Mouse (Mus musculus) layer of hippocampus, postnatal 14 days (tissue): Measurements from ENCODE around the gene Fbxw8. TPM values are rescaled to one million over a fixed set of nuclear protein-coding genes. Genes with fewer than 3 reads are reported as not detected.

Source experiments
- DNase-seq, 2 experiments: peaks; one replicate each; pipeline ENCODE4 v3.0.0; 2021 to 2022; ENCODE audit warnings: low spot score in 2 of 2, mixed read lengths in 1 of 2
- total RNA-seq, 2 experiments: library from RNA; stranded (reverse); gene quantifications; 2 replicates each; pipeline ENCODE4 v1.2.3; 2021

The Fbxw8 gene
- total RNA-seq, 2 experiments from 2014 or later: 40.4 to 41.7 TPM

DNA sequence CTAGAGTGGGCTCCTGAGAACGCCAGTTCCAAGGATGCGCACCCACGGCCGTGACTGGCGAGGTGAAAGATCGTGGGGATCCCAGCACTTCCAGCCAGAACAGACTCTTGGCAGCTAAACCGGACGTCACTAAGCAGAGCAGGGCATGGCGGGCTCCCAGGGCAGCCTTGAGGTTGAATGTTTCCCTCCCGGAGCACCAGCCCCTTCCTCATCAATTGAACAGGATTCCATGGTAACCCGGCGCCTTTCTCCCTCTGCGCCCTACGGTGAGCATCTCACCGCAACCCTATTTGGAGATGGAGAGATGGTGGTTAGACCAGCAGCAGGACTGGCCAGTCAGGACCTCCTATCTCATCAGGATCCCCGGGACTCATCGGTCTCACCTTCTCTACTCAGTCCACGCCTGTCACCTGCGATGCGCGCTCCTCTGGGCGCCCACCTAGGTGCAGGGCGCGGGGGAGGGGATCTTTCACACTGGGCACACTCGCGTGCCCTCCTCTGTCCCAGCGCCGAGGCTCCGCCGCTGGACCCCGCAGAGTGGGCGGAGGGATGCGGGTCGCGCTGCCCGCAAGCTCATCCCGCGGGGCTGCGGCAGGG is 128.1 kb downstream of the Fbxw8 start:
- DNase-seq: no peak

DNA sequence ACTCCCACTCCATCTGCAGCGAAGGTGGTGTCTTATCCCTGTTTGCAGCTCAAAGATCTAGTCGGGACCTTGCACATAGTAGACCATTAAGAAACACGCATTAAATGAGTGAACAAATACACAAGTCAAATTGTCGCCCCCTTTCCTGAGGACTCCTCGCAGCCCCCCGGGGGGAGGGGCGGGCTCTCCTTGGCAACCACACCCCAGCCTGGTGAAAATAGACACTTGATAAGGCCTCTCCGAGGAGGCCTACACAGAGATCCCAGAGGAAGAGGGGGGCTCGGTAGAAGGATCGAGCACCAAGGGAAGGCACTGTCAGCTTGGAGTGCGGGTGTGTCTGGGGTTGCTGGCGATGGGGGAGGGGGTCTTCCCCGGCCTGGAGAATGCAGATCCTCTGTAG is 128.9 kb downstream of the Fbxw8 start:
- no peak for DNase-seq

DNA sequence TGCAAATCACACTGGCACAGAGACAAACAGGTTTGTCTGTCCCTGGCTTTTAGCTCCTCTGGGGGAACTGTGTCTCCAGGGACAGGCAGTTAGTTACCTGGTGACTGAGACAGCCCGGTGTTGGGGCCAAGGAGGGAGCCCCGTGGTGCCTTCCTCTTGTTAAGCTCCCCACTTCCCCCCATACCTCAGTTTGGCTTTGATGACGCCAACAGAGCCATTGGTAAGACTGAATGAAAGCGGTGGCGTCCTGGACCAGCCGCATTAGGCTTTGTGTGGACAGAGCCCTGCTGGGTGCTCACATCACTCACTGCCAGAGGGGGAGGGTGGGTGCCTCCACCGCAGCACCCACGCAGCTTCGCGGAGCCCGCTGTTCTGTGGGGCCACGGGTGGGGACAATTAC is 129.4 kb downstream of the Fbxw8 start:
- no peak for DNase-seq

DNA sequence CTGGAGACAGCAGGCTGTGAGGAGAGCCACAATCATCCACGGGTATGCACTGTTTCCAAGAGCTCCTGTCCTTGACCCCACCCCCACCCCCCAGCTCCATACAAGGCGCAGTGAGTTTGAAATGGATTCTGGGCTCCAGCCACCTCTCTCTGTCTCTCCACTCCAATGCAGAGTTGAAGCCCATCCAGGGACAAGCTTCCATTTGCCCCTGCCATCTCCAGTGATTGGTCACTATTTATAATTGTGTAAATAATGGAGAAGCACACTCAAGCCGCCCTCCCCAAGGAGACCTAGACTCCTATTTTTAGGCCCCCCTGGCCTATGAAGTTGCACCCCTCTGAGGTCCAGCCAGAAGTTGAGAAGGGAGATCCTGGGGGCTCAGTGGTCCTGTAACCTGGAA is 132.2 kb downstream of the Fbxw8 start:
- no peak for DNase-seq

DNA sequence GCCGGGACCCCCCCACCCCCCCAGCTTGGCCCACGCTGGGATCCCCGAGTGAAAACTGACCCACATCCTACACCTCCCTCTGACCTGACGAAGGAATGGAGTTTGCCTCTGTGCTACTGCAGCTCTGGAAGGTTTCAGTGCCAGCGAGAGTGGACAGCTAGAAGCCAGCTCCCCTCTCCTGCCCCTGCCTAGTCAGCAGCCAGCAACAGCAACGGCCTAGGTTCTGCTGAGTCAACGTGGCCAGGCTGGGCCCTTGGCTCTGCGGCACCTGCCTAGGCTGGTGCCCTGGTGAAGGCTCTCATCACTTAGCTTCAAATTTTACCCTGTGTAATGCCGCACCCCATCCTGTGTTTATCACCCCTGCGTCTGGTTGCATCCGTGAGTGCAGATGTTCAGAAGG is 135.4 kb downstream of the Fbxw8 start:
- no peak for DNase-seq

DNA sequence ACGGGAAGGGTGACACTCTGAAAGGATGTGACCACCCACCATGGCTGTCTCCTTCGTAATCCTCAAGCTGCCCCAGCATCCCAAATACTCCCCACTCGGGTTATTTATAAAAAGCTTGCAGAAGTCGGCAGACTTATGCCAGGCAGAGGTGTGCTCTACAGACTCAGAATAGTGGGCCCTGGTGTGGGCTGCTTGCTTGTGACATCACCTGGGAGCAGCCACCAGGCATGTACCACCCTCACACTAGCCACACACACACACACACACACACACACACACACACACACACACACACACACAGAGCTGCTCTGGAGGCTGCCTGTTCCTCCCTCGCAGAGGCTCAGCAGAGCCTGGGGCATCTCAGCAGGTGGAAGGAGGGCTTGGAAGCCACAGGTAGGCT is 137.7 kb downstream of the Fbxw8 start:
- DNase-seq: no peak

DNA sequence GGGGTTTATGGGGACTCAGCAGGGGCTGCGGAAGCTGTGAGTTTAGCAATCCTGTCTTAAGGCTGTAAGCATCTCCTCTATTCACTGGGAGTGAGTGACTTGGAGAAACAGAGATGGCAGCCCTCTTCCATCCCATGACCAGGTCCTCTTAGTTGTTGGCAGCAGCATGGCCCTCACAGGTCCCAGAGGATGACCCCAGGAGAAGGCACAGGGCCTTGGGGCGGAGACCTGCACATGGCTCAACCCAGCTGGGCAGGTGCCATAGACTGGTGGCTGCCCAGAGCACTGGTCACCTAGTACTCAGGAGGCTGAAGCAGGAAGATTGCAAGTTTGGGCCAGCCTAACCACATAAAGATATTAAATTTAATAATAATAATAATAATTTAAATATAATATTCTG is 139.6 kb downstream of the Fbxw8 start:
- DNase-seq: no peak

DNA sequence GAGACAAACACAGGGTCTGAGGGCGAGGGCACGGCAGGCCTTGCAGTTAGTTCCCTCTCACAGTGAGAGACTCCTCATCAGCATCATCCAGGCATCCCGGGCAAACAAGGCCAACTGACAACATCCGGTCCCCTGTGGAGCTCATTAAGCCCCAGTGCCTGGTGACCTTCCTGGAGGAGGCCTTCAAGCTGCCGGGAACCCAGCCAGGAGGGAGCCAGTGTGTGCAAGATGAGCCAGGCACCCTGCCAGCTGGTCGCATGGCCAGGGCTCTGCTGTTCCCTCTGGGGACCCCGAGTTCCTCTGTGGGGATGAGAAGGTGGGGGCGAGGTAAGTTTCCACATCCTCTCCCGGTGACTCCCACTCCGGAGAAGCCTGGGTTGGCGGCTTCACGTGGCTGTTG is 140.2 kb downstream of the Fbxw8 start:
- peak in 1 of 2 experiments; percentile 55 for DNase-seq

Other genes with a start within 250 kb of the Fbxw8 start
- gene Fbxo21, start 178.7 kb downstream of the Fbxw8 start, total RNA-seq: 100 to 1,000 TPM; 123 to 135 TPM
- 10 to 100 TPM; 70.1 to 74.1 TPM for gene Tesc, start 127.7 kb downstream of the Fbxw8 start, total RNA-seq
- gene Hrk, start 9.2 kb upstream of the Fbxw8 start, total RNA-seq: 10 to 100 TPM; 35.7 to 36.7 TPM
- gene Rnft2, start 89.7 kb upstream of the Fbxw8 start, total RNA-seq: 10 to 100 TPM; 84.9 to 92.1 TPM
- gene 2410131K14Rik, start 89.8 kb upstream of the Fbxw8 start, total RNA-seq: 10 to 100 TPM; 15.1 to 15.9 TPM